Comparison of ENCODE assay signal across 13 mouse cellular contexts in genomic region chr1:40382841-40383240, GRCm38 (mm10). TPM values are rescaled to one million over a fixed set of nuclear protein-coding genes. Genes with fewer than 3 reads are reported as not detected.
"Had no signal": no experiment of that assay in that cellular context is flagged by ENCODE, and none has a peak within 500 bp of the region (broad histone marks: within the 10 kb centered on the region; RNA-seq: fewer than 3 reads in every experiment).

No protein-coding gene starts in this region.

- H3K27ac ChIP-seq: left cerebral cortex, adult 2 months; limb, embryonic 15.5 days; liver, embryonic 12.5 days; macrophage; midbrain, embryonic 15.5 days had no signal

- DNase-seq: kidney, adult 18-20 months; kidney, postnatal 10 days; kidney, postnatal 4 days; lung, embryonic 14.5 days; lung, postnatal 10 days; right cerebral cortex, postnatal 14 days had no signal

- H3K27me3 ChIP-seq: limb, embryonic 15.5 days; liver, embryonic 12.5 days; megakaryocyte, embryonic 14.5 days; midbrain, embryonic 15.5 days had no signal

- ATAC-seq: liver, embryonic 12.5 days; midbrain, embryonic 15.5 days had no signal

- H3K4me1 ChIP-seq: limb, embryonic 15.5 days; liver, embryonic 12.5 days; midbrain, embryonic 15.5 days had no signal

- H3K36me3 ChIP-seq: limb, embryonic 15.5 days; liver, embryonic 12.5 days; midbrain, embryonic 15.5 days had no signal

- H3K4me3 ChIP-seq: left cerebral cortex, adult 2 months; limb, embryonic 15.5 days; liver, embryonic 12.5 days; megakaryocyte, embryonic 14.5 days; midbrain, embryonic 15.5 days had no signal

RNA-seq across cellular contexts. Expression of gene Il1rl1, which starts 46.5 kb away (rescaled TPM):
- polyA plus RNA-seq: neural tube, embryonic 14.5 days had no signal
